Mouse (Mus musculus): ENCODE measurements around the gene Sestd1. TPM values are rescaled to one million over a fixed set of nuclear protein-coding genes. Genes with fewer than 3 reads are reported as not detected.

Gene Sestd1
- polyA plus RNA-seq, 1 experiment, result 0.04 TPM

GRCm38 (mm10) chr2:77263477-77264435, 16.6 kb downstream of the Sestd1 start:
- H3K4me1 ChIP-seq, result no peaks in the 10 kb centered on the region
- TF ChIP-seq FLI1 (IDR thresholded peaks at IDR 0.05; ENCODE audit: low read length), result no peak
- TF ChIP-seq GATA1 (IDR thresholded peaks at IDR 0.05; ENCODE audit: borderline replicate concordance, low read length), result no peak
- no peaks in the 10 kb centered on the region for H3K36me3 ChIP-seq (replicated peaks; ENCODE audit: low read length)
- H3K9me3 ChIP-seq, result no peaks in the 10 kb centered on the region
- no peaks in the 10 kb centered on the region for H3K27me3 ChIP-seq (replicated peaks)
- no peak overlapping the region for H3K4me3 ChIP-seq (replicated peaks)

- no peaks in the 10 kb centered on the region for H3K36me3 ChIP-seq (replicated peaks; ENCODE audit: low read length)
- TF ChIP-seq FLI1 (IDR thresholded peaks at IDR 0.05; ENCODE audit: low read length) (no peak), GATA1 (IDR thresholded peaks at IDR 0.05; ENCODE audit: borderline replicate concordance, low read length) (no peak)
- H3K9me3 ChIP-seq, result 0 out of 2 replicates have a peak, but pooled peaks cover 2% of the 10 kb centered on the region
- H3K27me3 ChIP-seq (replicated peaks), result no peaks in the 10 kb centered on the region
- no peak overlapping the region for H3K4me3 ChIP-seq (replicated peaks)
- H3K4me1 ChIP-seq, result no peaks in the 10 kb centered on the region
Observed at GRCm38 (mm10) chr2:77260134-77260533, 20.3 kb downstream of the Sestd1 start.

GRCm38 (mm10) chr2:77253227-77253626, 27.2 kb downstream of the Sestd1 start:
- H3K9me3 ChIP-seq, result peaks cover 6% of the 10 kb centered on the region

GRCm38 (mm10) chr2:77251736-77252135, 28.7 kb downstream of the Sestd1 start:
- Histone ChIP-seq H3K4me1 (no peaks in the 10 kb centered on the region), H3K36me3 (replicated peaks; ENCODE audit: low read length) (no peaks in the 10 kb centered on the region), H3K9me3 (peaks cover 6% of the 10 kb centered on the region), H3K27me3 (replicated peaks) (no peaks in the 10 kb centered on the region), H3K4me3 (replicated peaks) (no peak overlapping the region)
- TF ChIP-seq GATA1 (IDR thresholded peaks at IDR 0.05; ENCODE audit: borderline replicate concordance, low read length), result no peak
- TF ChIP-seq FLI1 (IDR thresholded peaks at IDR 0.05; ENCODE audit: low read length), result no peak

More at GRCm38 (mm10) chr2:77253227-77253626, 27.2 kb downstream of the Sestd1 start:
- Histone ChIP-seq H3K36me3 (replicated peaks; ENCODE audit: low read length) (no peaks in the 10 kb centered on the region), H3K27me3 (replicated peaks) (no peaks in the 10 kb centered on the region), H3K4me3 (replicated peaks) (no peak overlapping the region), H3K4me1 (no peaks in the 10 kb centered on the region)
- no peak for TF ChIP-seq GATA1 (IDR thresholded peaks at IDR 0.05; ENCODE audit: borderline replicate concordance, low read length)
- no peak for TF ChIP-seq FLI1 (IDR thresholded peaks at IDR 0.05; ENCODE audit: low read length)

- no peaks in the 10 kb centered on the region for H3K36me3 ChIP-seq (replicated peaks; ENCODE audit: low read length)
- TF ChIP-seq FLI1 (IDR thresholded peaks at IDR 0.05; ENCODE audit: low read length) (no peak), GATA1 (IDR thresholded peaks at IDR 0.05; ENCODE audit: borderline replicate concordance, low read length) (no peak)
- no peaks in the 10 kb centered on the region for H3K4me1 ChIP-seq
- no peaks in the 10 kb centered on the region for H3K27me3 ChIP-seq (replicated peaks)
- H3K9me3 ChIP-seq, result peaks cover 3% of the 10 kb centered on the region
- no peak overlapping the region for H3K4me3 ChIP-seq (replicated peaks)
Observed at GRCm38 (mm10) chr2:77249771-77250681, 30.4 kb downstream of the Sestd1 start.

GRCm38 (mm10) chr2:77248416-77248815, 32.0 kb downstream of the Sestd1 start:
- Histone ChIP-seq H3K27me3 (replicated peaks) (no peaks in the 10 kb centered on the region), H3K36me3 (replicated peaks; ENCODE audit: low read length) (no peaks in the 10 kb centered on the region), H3K4me3 (replicated peaks) (no peak overlapping the region), H3K9me3 (no peaks in the 10 kb centered on the region), H3K4me1 (no peaks in the 10 kb centered on the region)
- TF ChIP-seq FLI1 (IDR thresholded peaks at IDR 0.05; ENCODE audit: low read length) (no peak), GATA1 (IDR thresholded peaks at IDR 0.05; ENCODE audit: borderline replicate concordance, low read length) (no peak)

GRCm38 (mm10) chr2:77247200-77247830, 33.1 kb downstream of the Sestd1 start:
- TF ChIP-seq GATA1 (IDR thresholded peaks at IDR 0.05; ENCODE audit: borderline replicate concordance, low read length), result no peak
- Histone ChIP-seq H3K9me3 (no peaks in the 10 kb centered on the region), H3K27me3 (replicated peaks) (no peaks in the 10 kb centered on the region), H3K4me1 (no peaks in the 10 kb centered on the region), H3K4me3 (replicated peaks) (no peak overlapping the region), H3K36me3 (replicated peaks; ENCODE audit: low read length) (no peaks in the 10 kb centered on the region)

- Histone ChIP-seq H3K36me3 (replicated peaks; ENCODE audit: low read length) (no peaks in the 10 kb centered on the region), H3K27me3 (replicated peaks) (no peaks in the 10 kb centered on the region), H3K4me1 (no peaks in the 10 kb centered on the region), H3K4me3 (replicated peaks) (no peak overlapping the region), H3K9me3 (no peaks in the 10 kb centered on the region)
- TF ChIP-seq GATA1 (IDR thresholded peaks at IDR 0.05; ENCODE audit: borderline replicate concordance, low read length) (no peak), FLI1 (IDR thresholded peaks at IDR 0.05; ENCODE audit: low read length) (no peak)
Observed at GRCm38 (mm10) chr2:77245806-77246205, 34.6 kb downstream of the Sestd1 start.

- no peaks in the 10 kb centered on the region for H3K27me3 ChIP-seq (replicated peaks)
- no peaks in the 10 kb centered on the region for H3K4me1 ChIP-seq
- H3K36me3 ChIP-seq (replicated peaks; ENCODE audit: low read length), result no peaks in the 10 kb centered on the region
- no peak overlapping the region for H3K4me3 ChIP-seq (replicated peaks)
- no peaks in the 10 kb centered on the region for H3K9me3 ChIP-seq
- no peak for TF ChIP-seq FLI1 (IDR thresholded peaks at IDR 0.05; ENCODE audit: low read length)
- no peak for TF ChIP-seq GATA1 (IDR thresholded peaks at IDR 0.05; ENCODE audit: borderline replicate concordance, low read length)
Observed at GRCm38 (mm10) chr2:77242248-77242647, 38.1 kb downstream of the Sestd1 start.
